Mouse (Mus musculus) megakaryocyte, adult 5-6 weeks (primary cell): ENCODE measurements around the gene Zfp948. TPM values are rescaled to one million over a fixed set of nuclear protein-coding genes. Genes with fewer than 3 reads are reported as not detected.
"Not testable (repeated sequence)": the region's sequence is repeated elsewhere in the genome, so short reads cannot be mapped to it uniquely, and the experiment has no call there.

ENCODE experiments used
- ATAC-seq: 2 replicates; pipeline ENCODE4 v1.8.0; 2016; ENCODE audit warnings: mild to moderate bottlenecking, inconsistent platforms; ENCODE audit not compliant: poor library complexity, severe bottlenecking
- total RNA-seq, 2 experiments: library from RNA; stranded (forward) in 1 of 2; stranded (reverse) in 1 of 2; fragments of 153-499, 151-499 nt in 1 of 2; fragments of 221-1000, 200-1000 nt in 1 of 2; gene quantifications; 2 replicates each; pipeline versions ENCODE4 v1.2.3 to v1.2.4; 2015 to 2017

Gene Zfp948
- total RNA-seq, 2 experiments from 2014 or later, result 3.0 to 3.4 TPM

DNA sequence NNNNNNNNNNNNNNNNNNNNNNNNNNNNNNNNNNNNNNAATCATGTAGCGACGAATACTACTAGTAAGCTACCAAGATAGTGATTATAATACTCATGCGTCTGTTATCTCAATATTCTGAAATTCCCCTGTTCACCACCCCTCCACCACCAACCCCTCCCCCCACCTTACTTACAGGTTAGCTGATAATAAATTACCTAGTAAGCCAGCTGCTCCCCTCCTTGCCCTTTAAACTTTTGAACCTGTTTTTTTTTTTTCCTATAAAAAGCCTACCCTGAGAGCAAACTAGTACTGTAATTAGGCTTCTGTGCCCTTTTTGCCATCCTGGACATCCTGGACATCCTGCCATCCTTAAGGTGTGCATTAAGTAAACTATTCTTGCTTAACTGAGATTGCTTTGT lies 56.8 kb downstream of the Zfp948 start:
- no peak for ATAC-seq

- ATAC-seq, result not testable (repeated sequence)
These were observed 69.0 kb downstream of the Zfp948 start for GRCm38 (mm10) chr17:21635758-21636157.

Other genes with a start within 250 kb of the Zfp948 start
- gene Zfp677, start 183.3 kb upstream of the Zfp948 start, total RNA-seq (2015), result 9.8 and 11.1 TPM in 2 replicates
- 9.4 and 11.1 TPM in 2 replicates for gene Zfp677, start 183.3 kb upstream of the Zfp948 start, total RNA-seq (2017)
- gene Zfp54, start 143.8 kb upstream of the Zfp948 start, total RNA-seq (2015), result 4.1 and 7.1 TPM in 2 replicates
- gene Zfp54, start 143.8 kb upstream of the Zfp948 start, total RNA-seq (2017), result 10.1 and 10.4 TPM in 2 replicates
- gene Zfp51, start 116.6 kb upstream of the Zfp948 start, total RNA-seq (2015), result 16.3 and 19.6 TPM in 2 replicates
- 12.4 and 12.5 TPM in 2 replicates for gene Zfp51, start 116.6 kb upstream of the Zfp948 start, total RNA-seq (2017)
- 23.9 and 25.5 TPM in 2 replicates for gene Zfp53, start 78.0 kb upstream of the Zfp948 start, total RNA-seq (2015)
- gene Zfp53, start 78.0 kb upstream of the Zfp948 start, total RNA-seq (2017), result 13.7 and 16.0 TPM in 2 replicates
- 20.2 and 25.4 TPM in 2 replicates for gene Zfp52, start 31.5 kb upstream of the Zfp948 start, total RNA-seq (2015)
- 31.0 and 36.1 TPM in 2 replicates for gene Zfp52, start 31.5 kb upstream of the Zfp948 start, total RNA-seq (2017)
- gene Zfp983, start 83.6 kb downstream of the Zfp948 start, total RNA-seq (2015), result 9.4 and 10.8 TPM in 2 replicates
- 4.6 and 6.5 TPM in 2 replicates for gene Zfp983, start 83.6 kb downstream of the Zfp948 start, total RNA-seq (2017)
- 13.3 TPM in 1 of 2 replicates, not detected in the other for gene Gm10226, start 124.9 kb downstream of the Zfp948 start, total RNA-seq (2015)
- gene Gm10226, start 124.9 kb downstream of the Zfp948 start, total RNA-seq (2017), result 2.2 and 14.0 TPM in 2 replicates
- 5.0 and 5.1 TPM in 2 replicates for gene Zfp760, start 140.7 kb downstream of the Zfp948 start, total RNA-seq (2015)
- gene Zfp760, start 140.7 kb downstream of the Zfp948 start, total RNA-seq (2017), result 5.9 and 8.5 TPM in 2 replicates
- gene Zfp229, start 163.8 kb downstream of the Zfp948 start, total RNA-seq (2015), result 2.8 and 3.1 TPM in 2 replicates
- 4.0 and 4.4 TPM in 2 replicates for gene Zfp229, start 163.8 kb downstream of the Zfp948 start, total RNA-seq (2017)